Mouse (Mus musculus): ENCODE measurements at regions not wholly inside any gene's neighbourhood (a gene's known extent, or its start where the extent isn't known, plus 50 kb on each side); places are given as distances from the start of the nearest gene placed in this dataset.
"Not testable (repeated sequence)": the region's sequence is repeated elsewhere in the genome, so short reads cannot be mapped to it uniquely, and the experiment has no call there.

DNA sequence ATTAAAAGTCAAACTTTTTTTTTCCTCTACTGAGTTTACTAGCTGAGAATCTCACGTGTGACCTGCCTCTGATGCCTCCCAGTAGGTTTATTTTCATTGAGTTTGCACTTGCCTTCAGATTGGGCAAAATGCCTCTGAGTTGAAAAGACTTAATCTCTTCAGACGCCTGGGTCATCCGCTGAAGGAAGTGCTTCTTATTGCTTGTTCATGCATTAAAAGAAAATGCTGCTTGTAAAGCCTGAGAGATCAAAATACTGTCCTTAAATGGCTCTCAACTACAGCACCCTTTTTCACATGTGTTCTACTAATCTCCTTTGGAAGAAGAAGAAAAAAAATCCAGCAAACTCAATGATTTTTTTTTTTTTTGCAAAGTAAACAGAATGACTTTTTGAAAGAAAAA lies 351.5 kb downstream of the Kcnh5 start:
- DNase-seq, result no peak

DNA sequence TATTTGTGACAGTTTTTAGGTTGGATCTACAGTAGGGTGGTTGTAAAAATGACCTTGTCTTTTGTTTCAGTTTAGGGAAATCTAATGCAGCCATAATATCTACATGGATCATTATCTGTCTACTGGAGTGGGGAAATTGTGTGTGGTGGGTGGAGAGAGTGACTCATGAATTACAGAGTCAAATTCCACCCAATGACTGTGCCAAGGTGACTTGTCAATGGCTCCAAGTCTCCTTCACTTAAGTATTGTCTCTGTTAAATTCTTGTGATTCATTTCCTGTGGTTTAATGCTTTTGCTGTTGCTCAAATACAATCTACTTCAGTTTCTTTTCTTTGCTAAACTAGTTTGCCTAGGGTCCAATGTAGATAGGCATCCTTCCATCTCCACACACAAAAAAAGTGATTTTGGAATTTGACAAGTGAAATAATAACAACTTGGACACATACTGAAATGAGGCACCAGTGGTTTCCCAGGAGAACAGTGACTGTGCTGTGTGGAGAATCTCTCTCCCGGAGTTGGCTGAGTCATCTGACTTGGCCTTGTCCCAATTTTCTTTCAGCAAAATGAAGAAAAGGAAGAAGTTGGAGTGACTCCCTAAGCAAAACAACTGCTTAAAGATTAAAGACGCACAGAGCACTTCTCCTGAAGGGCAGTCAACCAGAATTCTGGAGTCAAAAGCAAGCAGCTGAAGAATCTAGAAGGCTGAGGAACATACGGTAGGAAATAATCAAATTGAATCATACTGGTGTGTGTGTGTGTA lies 352.2 kb downstream of the Kcnh5 start:
- peak; percentile 56 for DNase-seq

DNA sequence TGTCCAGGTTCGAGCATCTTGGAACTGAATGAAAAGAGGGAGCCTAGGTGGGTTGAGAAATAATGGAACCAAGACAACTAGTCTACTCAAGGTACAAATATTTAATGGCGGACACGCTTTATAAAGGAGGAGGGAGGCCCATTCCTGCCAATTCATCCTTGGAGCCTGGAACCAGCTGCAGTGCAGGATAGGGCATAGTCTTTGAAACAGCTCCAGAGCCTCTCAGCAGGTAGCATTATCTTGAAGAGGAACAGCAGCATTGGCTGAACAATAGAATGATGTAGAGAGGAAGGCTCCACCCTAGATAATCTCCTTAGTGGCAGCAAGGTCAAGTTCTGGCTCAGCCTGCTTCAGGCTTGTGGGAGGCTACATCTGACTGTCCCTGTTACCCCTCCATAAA lies 361.0 kb downstream of the Kcnh5 start:
- DNase-seq, result not testable (repeated sequence)

DNA sequence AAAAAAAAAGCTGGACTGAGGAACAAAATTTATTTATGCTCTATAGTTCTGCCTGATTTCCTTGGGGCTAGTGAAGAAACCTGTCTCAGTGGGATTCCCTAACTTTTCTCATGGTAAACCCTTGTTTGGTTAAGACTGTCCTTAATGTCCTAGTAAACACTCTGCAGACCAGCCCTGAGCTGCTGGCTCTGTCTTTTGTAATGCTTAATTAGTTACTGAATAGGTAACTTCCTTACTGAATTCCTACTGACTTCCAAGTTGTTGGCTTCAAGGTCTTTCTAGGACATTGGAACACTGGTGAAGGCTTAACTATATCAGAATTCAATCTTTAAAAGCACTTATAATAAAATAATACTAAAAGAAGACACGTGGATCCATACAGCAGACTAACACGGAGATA lies 368.6 kb downstream of the Kcnh5 start:
- DNase-seq, result not testable (repeated sequence)

DNA sequence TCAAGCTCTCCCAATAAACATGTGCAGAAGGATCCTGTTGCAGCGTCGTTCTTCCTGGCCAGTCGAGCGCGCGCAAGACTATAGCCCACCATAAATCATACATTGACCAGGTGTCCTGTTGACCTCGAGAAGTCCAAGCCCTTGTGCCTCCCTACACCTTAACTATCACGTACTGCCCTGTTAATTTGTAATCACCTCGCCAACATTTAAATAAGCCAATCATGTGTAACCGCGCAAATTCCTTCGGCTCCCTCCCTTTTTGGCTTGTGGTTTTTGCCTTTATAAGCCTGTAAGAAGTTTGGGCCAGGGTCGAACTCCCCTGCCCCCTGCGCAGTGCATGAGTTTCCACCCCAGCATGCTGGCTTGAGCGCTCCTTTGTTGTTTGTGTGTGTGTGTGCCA lies 369.2 kb downstream of the Kcnh5 start:
- not testable (repeated sequence) for DNase-seq

DNA sequence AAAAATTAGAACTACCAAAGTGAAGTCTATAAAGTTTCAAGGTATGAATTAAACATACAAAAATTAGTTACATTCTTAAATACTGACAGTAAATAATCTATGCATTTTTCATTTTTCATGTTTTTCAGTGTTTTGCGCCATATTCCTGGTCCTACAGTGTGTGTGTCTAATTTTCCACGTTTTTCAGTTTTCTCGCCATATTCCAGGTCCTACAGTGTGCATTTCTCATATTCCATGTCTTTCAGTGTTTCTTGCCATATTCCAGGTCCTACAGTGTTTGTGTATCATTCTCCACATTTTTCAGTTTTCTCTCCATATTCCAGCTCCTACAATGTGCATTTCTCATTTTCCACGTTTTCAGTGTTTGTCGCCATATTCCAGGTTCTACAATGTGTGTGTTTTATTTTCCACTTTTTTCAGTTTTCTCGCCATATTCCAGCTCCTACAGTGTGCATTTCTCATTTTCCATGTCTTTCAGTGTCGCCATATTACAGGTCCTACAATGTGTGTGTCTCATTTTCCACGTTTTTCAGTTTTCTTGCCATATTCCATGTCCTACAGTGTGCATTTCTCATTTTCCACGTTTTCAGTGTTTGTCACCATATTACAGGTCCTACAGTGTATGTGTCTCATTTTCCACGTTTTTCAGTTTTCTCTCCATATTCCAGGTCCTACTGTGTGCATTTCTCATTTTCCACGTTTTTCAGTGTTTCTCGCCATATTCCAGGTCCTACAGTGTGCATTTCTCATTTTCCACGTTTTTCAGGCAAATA lies 373.2 kb downstream of the Kcnh5 start:
- DNase-seq, result peak; percentile 95

DNA sequence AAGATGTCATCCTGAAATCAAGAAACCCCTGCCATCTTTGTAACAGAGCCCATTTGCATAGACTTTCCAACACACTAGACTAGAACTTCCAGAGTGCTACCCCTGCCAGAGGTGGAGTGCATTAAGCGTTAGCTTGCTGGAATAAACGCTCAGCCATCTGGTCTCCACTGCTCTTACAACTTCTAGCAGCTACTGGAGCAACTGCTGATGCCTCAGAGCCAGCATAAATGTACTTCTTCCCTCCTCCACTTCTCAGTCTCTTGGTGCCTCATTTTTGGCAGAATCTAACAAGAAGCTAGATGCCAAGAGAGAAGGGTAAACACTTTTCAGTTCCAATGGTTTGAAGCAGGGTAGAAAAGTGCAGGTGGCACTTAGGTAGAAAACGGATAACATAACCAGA lies 385.1 kb downstream of the Kcnh5 start:
- no peak for DNase-seq

DNA sequence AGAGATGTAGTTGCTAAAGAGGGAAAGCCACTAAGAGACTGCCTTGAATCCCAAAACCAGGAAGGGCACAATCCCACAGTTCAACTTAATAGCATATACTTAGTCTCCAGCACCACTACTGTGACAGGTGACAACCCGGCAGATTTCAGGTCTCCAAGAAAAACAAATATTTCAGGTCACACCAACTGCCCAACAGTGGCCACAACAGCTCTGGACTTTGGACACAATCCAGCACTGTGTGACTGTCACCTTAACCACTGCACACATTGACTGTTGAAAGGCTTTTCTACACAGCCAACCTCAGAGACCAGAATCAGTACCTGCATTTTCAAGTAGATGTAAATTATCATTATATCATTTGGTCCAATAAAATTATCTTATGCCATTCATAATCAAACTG lies 414.8 kb downstream of the Kcnh5 start:
- no peak for DNase-seq

DNA sequence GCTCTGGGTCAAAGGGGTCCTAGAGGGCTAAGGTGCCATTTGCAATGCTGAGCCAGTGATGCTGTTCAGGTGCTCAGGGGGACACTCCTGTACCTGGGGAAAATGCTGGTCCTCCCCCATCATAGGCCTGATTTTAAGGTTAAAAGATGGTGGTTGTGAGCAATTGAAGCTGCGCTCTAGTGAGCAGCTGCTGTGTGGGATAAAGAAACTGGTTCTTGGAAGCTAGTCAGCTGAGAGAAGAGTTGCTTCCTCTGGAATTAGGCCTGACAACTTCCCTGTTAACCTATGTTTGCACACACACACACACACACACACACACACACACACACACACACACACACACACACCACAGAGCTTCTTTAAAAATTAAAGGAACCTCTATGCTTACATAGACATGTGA lies 428.9 kb upstream of the Gm11042 start:
- no peak for DNase-seq

DNA sequence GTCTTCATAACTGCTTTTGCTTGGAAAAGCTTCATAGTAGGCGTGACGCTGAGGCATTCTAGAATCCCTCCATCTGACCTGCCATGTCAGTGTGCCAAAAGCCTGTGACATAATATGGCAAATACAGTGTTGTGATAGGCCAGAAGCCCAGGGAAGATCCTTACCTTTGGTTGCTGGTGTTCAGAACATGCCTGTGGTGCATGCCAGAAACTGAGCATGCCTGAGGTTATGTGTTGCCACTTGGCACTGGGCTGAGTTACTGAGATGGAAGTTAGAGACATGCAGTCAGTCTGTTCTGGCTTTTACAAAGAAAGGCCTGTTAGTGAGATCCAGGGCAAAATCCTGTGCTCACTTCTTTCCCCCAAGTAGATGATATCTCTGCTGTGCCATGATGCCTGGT lies 412.7 kb upstream of the Gm11042 start:
- no peak for DNase-seq

DNA sequence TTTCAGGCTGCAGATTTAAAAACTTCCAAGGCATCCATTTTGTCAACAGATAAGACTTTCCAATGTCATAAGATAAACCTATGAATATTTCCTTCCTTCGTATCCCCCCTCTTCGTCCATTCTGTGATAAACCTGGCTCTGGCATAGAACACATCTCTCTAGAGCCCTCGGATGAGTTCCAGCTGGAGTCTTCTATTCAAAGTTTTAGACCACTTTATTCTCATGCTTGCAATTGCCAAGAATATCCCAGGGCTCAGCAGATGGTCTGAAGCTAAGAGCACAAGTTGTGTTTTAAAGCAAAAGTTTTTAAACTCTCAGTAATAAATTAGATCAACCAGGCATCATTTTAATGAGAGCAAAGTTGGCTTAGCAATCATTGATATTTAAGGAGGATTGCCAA lies 363.0 kb upstream of the Gm11042 start:
- no peak for DNase-seq

DNA sequence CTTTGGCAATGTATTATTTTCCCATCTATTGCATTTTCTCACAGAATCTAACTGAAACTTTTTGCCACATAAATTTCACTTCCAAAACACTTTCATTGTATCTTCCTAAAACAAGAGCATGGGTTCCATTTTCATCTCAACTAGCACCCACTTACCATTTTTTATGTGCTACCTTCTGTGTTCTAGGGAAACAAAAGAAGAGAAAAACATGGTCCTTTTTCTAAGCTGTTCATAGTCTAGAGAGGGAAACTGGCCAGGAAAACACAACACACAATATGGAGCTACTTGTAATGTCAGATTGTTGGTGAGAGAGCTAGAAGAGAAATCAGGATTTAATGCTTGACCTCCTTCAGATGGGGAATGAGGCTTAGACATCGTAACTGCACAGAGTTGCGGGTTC lies 361.6 kb upstream of the Gm11042 start:
- no peak for DNase-seq

DNA sequence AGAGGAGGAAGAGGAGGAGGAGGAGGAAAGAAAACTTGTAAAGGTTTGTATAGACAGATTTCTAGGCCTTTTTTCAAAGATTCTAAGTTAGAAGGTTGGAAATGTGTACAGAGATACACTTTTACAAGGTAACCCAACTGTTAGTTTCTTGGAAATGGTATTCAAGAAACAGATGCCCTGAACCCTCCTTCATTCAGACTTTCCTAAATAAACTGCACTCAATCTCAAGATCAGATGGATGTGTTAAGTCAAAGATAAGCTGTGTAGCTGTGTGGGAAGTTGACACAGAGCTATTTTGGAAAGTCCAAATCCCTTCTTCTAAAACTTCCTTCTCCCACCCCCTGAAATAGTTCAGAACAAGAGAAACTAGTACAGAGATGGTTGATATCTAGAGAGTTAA lies 342.2 kb upstream of the Gm11042 start:
- DNase-seq, result no peak

DNA sequence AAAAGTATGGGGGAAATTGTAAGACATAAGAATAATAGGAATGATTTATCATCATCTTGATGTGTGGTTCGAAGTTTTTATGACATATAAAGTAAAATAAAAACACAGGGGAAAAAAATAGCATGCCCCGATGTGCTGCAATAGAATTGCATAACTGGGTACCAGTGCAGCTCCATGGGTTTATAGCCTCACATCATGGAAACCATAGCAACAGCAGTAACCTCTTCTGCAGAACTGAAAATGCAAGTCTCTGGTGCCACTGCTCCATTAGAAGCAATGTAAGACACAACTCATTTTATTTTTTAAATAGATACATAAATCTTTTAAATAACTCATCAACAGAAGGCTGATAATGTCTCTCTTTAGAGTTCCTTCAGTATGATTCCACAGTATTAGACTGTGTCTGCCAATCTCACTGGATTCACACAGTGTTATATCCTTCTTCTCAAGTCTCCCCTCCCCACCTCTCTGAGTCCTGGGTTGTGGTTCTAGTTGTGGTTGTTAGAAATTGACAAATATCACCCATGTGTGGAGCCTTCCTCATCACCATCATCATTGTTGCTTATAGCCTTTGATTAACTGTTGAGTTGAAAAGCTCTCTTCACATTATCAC lies 340.9 kb upstream of the Gm11042 start:
- no peak for DNase-seq

DNA sequence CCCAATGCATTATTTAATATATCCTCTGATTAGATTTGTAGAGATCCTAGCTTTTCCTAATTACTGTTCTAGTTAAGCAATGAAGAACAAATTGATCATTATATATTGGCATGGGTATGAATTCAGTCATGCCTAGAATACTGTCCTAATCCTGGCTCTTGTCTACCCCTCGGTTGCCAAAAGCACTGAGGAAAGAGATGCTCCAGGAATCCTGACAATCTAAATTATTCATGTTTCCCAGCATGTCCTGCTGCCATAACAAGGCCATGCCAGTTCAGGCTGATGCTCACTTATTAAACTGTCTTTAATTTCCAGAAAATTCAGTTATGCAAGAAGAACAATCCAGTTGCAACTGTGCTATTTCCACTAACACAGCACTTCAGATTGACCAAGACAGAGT lies 335.1 kb upstream of the Gm11042 start:
- DNase-seq, result no peak

DNA sequence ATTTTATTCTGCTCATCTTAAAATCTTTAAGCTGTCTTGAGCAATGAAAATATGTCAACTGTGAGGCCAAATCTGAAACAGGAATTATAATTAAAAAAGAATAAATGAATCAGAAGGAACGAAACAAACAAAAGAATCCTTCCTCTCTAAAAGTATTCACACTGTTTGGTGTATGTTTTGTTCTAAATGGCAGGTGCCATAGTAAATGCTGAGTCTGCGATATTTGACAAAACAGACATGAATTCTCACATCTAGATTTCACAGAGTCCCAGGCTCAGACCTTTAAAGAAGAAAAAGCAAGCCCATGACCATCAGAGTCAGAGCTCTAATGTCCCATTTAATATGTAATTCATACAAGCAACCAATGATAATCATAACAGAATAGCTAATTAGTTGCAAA lies 316.6 kb upstream of the Gm11042 start:
- DNase-seq, result no peak

DNA sequence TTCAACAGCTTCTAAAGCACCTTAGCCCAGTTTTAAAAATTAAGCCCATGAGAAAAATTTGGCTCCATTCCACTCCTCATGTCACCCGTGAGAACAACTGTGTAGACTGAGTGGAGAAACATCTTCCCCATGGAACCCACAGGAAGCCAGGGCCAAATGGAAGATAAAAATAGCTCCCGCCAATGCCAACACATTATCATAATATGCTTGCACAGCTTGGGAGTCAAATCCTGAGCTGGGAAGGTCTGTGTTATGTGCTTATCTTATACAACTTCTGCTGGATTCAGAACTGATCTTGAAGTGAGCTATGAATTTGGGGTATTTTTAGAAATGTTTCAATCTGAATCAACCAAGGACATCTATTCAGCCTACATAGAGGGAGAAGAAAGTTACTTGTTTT lies 279.0 kb upstream of the Gm11042 start:
- DNase-seq, result no peak

DNA sequence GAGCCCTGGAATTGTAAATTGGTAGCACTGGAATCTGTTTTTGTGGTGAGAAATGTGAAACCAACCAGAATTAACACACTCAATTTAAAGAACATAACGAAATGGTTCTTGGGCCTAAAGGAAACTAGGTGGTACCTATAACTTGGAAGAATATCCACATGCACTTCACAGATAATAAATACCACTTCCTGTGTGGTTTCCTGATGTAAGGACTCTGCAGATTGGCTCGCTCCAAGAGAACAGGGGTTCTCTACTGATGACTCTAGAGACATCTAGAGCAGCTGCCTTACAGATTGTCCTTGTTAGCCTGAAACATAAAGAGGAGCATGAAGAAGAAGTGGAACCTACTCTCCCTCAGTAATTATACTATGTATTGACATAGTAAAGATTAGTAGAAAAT lies 238.4 kb upstream of the Gm11042 start:
- no peak for DNase-seq

DNA sequence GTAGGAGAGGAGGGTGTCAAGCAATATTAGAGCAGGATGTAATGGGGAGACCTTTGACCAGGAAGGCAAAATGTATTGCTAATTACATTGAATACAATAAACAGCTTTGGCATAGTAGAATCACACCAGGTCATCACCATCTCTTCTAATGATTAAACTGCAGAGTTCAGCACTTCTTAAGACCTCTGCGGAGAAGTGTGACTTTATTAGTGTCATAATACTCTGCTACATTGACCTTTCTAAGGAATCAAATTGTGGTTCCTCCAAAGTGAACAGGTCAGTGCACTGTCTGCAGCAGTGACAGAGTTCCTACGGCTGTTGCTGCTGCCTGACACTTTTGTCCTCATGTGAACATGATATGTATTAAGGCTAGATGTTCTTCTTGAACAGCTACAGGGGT lies 228.0 kb upstream of the Gm11042 start:
- no peak for DNase-seq

DNA sequence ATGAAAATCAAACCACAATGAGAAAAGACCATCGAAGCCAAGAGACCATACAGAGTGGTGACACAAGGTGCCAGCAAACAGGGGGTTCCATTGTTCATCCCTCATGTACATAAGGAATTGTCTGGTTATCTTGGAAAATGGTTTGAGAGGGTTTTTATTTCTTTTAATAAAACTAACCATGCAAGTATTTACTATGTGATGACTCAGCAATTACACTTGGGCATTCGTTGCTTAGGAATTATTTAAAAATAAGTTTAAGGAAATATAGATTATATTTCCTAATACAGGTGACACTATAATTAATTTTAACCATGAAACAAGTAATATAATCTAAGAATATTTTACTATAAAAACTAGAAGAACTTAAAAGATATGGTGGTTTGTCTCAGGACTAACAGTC lies 218.7 kb upstream of the Gm11042 start:
- DNase-seq, result no peak

DNA sequence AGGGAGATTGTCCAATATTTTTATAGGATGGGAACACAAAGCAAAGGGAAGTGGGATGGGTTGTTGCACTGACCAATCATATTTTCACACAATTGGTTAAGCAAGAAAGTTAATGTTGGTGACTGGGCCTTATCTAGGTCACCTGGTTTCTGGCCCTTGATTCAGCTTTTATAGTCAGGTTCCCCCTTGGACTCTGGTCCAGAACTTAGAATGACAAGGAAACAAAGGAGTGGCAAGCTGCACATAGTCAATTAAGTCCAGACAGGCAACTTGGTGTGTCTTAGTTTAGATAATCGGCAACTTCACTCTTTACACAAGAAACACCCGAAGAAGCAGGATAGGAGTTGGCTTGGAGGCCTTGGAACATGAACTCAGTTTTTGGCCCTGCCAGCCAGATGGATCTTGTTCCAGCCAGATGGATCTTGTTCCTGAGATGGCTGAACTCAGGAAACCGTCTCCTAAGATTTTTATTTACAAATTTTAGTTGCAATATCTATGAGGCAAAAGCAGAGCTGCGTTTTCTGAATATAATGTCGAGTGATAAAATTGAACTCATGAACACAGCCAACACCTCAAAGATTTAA lies 212.9 kb upstream of the Gm11042 start:
- DNase-seq, result peak; percentile 9

DNA sequence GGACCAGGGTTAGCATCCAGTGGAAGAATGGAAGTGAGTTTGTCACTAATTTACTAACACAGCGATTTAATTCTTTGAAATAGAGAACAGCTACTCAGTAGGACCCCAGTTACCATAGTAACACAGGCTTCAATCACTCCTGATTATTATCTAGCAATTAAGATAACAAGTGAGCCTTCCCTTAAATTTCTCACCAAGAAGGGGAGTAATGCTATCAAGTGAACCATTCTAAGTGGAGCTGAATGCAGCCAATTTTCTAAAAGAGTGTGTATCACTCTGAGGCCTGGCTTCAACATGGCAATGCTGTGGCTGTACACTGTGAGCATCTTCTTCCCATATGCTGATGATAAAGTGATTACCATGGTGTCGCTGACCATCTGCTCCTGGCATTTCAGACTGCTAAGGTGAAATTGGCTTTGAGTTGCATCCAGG lies 211.0 kb upstream of the Gm11042 start:
- DNase-seq, result no peak

DNA sequence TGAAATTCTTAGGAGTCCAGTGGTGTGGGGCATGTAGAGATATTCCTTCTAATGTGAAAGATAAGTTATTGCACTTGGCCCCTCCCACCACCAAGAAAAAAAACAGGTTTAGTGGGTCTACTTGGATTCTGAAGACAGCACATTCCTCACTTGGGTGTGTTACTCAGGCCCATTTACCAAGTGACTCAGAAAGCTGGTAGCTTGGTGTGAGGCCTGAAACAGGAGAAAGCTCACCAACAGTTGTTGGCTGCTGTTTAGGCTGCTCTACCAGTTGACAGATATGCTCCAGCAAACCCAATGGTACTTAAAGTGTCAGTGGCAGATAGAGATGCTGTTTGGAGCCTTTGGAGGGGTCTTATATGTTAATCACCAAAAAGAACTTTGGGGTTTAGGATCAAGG lies 207.8 kb upstream of the Gm11042 start:
- DNase-seq, result no peak

DNA sequence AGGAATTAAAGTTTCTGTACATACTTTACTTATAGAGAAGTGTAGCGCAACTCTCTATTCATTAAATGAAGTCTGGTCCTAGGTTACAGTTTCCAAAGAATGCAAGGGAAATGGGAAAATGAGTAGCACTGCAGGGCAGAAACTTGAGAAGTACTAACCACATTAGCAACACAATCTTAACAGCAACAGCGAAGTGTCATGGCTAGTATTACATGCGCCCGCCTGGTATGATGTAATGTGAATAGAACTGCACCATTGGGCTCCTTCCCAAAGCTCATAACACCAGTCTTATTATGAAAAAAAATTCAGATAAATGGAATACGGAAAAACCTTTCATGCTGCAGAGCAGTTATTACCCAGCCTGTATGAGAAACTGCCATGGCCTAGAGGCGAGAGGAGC lies 201.8 kb upstream of the Gm11042 start:
- no peak for DNase-seq
